Mouse (Mus musculus) 416B (cell line): ENCODE measurements around the gene Dpp6.
"Not testable (repeated sequence)": the region's sequence is repeated elsewhere in the genome, so short reads cannot be mapped to it uniquely, and the experiment has no call there.

Source experiments
- DNase-seq: peaks from one replicate; pipeline ENCODE4 v3.0.0; 2011; ENCODE audit warnings: low read depth

The Dpp6 gene

DNA sequence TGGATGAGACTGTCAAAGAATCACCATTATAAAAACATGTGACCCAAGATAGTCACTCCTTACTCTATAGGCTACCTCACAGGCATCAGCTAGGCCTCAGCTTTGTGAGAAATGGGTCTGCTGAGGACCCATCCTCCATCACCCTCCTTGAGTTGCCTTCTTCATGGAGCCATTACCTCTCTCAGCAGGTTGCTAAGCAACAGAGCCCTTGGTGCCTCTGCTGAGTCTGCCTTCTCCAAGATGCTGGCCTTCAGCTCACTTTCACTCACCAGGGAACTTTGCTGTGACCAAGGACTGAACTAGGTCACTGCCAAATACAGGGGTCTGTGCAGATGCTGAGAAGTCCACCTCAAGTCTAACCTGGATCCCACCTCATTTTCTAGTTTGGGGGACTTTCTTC is 582.1 kb downstream of the Dpp6 start:
- DNase-seq: no peak

DNA sequence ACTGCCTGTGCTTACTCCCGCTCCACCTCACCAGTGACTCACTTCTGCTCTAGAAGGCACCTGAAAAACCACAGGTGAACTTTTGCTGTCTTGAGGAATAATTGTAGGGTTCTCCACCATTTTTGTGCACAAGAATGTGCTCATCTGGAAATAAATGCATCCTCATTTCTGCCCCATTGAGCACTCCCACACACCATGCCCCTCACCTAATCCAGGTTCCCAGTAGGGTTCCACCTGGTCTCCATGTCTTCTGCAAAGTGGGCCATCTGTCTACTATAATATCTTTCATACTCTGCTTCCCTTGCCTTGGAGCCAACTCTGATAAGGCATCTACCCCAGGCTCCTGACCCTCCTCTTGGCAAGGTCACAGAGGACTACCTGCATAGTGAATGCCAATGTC is 585.6 kb downstream of the Dpp6 start:
- DNase-seq: no peak

DNA sequence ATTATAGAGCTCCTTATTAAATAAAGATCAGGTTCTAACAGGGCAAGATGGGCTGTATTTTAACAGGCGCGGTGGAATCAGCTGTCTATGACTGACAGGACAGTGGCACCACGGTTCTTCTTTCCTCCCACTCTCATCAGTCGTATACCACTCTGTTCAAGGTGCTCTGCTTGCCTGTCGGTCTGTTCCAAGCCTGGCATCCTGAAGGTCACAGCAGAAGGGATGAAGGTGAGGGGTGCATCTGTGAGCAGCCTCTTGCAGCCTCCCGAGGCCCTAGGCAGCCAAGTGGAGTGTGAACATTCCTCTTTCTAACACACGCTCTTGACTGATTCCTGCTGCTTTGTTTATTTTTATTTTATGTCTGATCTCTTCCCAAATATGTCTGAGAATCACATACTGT is 591.9 kb downstream of the Dpp6 start:
- no peak for DNase-seq

DNA sequence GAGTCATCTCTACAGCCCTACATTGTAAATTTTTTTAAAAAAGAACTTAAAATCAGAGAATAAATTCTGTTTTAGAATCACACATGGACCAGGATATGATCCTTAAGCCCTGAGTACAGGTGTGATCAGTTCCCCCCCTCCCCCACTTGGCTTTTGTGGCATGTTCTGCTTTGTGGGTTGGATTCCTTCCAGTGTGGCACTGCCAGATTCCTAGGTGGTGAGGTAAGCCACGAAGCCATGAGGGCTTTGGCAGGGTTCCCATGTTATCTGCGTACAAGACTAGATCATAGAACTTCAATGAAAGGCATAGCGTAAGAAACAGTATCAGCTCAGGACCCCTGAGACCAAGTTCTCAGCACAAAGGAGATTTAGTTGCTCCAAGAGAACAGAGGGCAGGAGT is 596.0 kb downstream of the Dpp6 start:
- DNase-seq: no peak

DNA sequence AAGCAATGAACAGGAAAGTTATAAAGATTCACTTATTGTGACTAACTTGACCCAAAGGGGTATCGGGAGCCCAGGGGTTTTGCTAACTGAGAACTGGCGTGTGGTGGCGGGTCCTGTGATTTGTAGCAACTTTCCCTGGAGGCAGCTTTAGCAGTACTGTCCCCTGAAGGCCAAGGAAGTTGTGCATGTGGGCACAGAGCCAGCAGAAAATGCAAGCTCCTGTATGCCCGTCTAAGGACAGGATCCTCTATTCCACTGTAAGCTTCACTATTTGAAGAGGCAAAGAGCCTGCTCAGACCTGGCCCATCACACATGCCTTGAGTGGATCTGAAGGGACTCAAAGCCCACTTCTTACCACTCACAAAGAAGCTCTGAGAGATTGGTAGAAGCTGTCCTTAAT is 598.5 kb downstream of the Dpp6 start:
- DNase-seq: no peak

DNA sequence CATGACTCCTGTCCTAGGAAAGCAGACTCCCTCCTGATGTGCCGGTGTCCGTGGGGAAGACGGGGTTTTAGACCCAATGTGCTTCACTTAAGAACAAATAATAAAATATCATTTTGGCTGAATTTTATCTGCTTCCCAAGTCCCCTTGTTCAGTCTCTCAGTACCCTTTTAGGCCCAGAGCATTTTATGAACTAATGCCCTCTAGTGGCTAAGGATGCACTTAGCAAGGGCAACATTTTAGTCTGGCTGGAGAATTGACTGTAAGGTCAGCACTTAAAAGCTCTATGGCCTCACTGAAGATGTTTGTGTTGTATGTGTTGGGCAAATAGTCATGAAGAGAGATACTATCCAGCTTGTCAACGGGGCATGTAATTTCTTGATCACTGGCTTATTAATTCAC is 599.6 kb downstream of the Dpp6 start:
- peak; percentile 30 for DNase-seq

DNA sequence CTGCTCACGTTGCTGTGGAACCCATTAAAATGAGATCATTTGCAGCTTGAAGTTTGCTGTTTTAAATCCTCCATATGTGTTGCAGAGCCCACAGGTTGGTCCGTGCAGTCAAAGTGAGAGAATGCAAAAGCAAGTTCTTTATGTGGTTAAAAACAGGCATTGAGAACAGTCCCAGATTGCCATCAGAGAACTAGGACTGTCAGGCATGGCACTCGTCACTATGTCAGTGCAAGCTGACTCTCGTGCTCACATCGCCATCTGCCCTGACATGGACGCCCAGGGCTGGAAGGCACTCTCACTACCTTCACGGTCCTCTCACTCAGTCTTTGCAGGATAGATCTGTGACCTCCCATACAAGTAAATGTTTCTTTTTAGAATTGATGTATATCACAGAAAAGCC is 600.4 kb downstream of the Dpp6 start:
- DNase-seq: no peak

DNA sequence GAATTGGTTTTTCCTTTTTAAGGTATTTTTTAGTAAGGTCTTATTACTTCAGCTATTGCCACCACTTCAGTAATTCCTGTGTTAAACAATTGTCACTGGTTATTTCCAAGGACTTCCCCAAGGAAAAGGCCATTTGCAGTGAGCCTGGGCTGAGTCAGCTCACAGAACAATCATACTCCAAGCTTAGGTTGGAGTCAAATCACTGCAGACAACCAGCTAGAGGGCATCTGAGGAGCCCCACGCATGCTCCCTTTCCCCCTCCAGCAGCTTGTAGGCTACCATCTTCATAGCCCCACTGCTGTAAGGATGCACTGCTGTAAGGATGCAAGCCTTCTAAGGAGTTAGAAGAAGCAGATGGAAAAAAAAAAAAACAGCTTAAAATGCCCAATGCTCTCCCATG is 601.9 kb downstream of the Dpp6 start:
- DNase-seq: no peak

DNA sequence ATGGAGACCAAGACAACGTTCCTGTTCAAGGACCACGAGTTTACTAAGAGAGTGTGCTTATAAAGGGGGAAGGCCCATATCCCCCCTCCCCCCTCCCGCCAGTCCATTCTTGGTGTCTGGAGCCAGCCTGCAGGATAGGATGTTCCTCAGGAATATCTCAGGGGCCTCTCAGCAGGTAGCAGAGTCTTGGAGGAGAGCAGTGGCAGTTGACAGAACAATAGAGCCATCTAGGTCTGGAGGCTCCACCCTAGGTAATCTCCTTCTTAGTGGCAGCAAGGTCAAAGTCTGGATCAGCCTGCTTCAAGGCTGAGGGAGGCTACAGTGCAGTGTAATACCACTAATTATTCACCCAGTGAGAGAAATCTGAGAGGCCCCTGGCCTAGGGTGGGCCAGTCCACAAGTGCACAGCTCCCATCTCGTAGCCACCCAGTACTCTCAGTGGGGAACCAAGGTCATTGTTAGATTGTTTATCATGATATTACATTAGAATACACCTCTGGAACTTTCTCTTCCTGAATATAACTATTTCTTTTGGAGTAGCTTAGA is 604.2 kb downstream of the Dpp6 start:
- no peak for DNase-seq

DNA sequence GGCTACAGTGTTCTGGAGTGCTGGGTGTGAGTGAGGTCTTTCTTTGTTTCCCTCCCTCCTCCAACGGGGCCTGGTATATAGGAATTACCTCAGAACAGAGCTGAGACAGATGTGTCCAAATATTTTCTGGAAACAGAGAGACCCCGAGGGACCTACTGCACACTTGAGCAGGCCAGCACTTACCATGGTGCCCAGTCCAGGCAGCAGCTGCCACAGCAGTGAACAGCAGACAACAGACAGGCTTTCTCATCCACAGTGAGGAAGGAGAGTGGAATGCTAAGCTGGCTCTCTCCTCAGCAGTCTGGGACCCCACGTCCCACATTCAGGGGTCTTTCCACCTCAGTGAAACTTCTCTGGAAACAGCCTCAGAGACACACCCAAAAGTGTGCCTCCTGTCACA is 606.8 kb downstream of the Dpp6 start:
- no peak for DNase-seq

DNA sequence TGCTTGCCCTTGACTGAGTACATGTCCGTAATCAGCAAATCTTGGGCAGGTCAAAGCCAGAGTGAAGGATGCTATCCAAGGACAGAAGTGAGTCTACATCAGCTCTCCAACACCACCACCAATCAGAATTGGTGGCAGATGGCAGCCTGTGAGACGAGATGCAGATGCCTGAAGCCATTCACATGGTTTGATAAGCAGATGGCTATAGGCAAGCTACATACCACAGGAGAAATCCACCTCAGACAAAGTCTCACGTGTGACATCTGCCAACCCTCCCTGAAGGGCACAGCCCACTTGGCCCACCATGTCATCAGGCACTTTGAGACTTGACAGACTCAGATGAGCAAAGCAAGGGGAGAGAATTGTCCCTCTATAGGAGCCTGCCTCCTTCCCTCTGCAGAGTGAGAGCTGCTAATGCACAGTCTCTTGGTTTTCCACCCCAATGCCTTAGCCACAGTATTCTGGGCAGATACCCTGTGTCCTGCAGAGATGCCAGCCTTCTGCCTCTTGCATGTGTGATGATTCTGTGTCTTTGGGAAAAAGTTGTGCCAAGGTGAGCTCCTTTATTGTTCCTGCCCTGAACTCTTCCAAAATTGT is 607.6 kb downstream of the Dpp6 start:
- DNase-seq: no peak

DNA sequence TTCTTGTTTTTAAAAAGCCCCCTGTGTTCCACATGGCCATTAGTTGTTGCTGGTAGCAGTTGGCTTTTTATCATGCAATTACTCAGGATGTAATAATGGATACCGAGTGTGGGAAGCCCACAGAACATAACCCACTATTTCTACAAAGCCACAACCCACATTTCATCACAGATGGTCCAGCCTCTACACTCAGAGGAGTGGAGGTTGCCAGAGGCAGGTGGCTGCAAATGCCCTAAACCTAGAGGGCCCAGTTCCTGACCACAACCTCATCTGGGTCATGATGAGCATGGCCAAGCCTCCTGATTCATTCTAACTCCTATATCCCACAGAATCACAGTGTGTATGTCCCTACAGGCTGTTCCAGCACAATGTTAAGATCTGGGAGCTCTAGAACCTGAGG is 609.2 kb downstream of the Dpp6 start:
- DNase-seq: no peak

DNA sequence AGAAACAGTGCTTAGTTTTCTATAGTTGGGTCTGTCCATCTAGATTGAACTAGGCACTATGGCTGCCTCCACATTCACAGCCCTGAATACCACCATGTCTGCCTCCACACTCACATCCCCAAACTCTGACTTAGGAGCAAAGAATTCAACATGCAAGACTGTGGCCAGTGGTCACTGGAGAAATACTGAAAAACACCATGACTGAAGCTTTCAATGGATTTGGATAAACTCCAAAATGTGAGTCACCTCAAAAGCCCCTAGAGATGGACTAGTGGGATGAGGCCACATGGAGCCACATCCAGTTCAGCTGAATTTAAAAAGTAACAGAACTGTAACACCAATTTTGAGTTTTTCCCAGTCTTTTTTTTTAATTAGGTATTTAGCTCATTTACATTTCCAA is 616.6 kb downstream of the Dpp6 start:
- DNase-seq: no peak

DNA sequence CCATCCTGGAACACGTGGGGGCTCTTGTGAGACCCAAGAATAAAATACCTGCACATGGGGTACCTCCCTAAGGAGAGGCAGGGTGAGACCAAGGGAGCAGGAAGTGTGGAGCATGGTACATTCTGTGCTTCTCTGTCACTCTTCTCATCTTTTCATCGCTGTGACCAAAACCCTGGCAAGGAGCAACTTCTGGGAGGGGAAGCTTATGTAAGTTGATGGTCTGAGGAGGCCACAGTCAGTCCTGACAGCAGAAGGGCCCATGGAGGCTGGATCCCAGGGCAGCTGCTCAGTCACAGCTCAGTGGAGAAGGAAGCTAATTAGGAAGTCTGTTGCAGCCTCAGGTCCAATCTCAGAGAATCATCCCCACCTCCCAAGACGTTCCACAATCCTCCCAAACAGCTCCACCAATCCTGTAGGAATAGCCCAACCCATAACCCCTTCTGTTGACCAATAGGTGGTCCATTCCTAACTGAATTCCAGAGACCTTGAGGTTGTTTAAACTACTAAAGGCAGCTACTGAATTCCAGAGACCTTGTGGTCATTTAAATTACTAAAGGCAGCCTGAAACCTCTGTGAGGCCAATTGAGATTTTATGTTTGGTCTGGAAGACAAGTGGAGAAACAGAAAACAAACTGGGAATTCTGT is 636.3 kb downstream of the Dpp6 start:
- DNase-seq: no peak

DNA sequence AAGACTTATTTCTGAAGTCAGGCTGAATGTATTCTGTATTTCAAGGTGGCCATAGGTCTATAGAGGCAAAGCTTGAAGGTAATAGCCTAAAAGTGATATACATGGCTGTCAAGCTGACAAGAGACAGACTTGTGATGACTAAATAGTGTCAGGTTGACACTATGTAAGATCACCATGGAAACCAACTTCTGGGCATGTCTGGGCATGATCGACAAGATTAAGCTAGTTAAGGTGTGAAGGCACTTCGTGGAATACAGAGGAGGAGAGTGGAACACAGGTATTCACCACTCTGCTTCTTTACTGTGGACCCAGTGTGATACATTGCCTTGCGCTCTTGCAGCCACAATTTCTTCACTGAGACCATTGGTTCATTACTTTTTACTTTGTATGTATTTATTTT is 637.4 kb downstream of the Dpp6 start:
- DNase-seq: no peak

DNA sequence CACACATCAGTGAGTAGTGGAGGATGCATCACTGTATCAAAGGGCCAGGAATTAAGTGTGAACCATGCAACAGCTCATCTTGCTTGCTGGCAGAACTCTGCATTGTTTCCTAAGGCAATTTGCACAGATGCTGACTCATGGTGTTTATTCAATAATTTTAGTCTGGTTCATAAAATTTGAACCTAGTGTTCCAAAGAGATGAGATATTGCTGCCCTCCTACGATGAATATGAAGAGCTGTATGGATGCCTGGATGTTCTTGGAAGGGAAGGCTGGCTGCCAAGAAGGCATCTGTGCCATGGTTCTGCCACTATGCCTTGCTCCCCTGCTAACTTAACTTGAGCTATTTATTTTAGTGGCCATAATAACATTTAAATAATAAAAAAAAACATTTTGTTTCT is 640.0 kb downstream of the Dpp6 start:
- no peak for DNase-seq

DNA sequence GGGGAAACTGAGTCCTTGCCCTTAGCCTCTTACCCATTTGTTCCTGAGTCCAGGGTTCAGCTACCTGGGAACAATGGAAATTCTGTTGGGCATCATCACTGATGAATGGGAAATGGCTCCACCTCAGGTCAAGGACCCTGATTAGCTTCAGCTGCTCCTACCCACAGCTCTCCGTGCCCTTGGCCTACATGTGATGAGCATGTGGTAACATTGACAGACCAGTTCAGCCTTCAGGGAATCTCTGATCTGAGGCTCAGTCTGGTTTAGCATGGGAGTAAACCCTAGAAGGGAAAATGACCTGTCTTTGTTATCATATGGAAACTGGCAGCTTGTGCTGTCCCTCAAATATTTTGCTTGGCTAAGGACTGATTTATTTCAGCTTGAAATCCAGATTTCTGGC is 640.7 kb downstream of the Dpp6 start:
- no peak for DNase-seq

DNA sequence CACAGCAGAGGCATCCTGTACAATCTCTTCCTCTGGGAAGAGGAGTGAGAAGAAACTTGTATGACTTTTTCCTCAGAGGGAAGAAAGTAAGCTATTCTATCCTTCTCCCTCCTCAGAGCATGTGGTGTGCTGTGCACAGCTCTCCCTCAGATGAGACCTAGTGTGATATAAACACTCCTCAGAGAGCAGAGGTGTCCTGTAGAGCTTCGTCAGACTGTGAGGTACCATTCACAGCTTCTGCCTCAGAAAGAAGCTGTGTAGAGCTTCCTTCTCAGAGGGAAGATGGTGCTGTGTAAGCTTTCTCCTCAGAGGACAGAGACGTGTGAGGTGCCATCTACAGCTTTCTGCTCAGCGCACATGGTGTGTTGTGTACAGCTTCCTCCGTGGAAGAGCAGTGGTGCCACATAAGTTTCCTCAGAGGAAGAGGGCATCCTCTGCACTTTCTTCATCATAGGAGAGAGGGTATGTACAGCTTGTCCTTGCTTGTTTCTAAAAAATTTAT is 658.0 kb downstream of the Dpp6 start:
- DNase-seq: no peak

DNA sequence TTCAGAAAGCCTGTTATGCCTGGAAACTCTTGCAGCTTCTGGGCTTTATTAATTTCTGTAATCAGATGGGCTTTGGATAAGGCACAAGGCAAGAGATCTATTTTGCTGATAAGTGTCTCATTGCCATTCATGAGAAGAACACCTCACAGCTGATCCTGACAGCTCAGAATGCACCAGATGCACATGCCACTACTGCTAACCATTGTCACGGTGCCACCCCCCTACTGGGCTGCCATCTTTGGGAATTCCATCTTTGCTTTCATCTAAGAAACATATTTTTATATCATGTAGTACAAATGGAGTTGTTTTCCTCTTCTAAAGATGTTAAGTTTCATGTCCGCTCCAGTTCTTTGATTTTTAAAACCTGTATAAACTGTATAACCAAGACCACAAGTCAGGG is 664.7 kb downstream of the Dpp6 start:
- DNase-seq: no peak

DNA sequence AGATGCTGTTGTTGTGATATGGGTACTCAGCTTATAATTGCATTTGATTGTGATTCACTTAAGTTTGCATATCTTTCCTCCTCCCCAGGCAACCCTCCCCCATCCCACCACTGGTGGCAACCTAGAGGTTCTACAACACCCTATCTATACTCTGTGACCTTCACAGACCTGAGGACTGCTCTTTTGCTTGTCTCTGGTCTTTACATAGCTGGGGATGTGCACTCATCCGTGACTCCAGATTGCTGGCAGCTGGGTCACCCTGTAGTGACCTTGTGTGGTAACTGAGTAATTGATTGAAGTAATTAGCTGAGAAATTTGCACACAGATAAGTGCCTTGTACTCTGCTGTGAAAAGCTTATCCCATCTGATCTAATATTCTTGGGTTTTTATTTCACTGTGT is 669.1 kb downstream of the Dpp6 start:
- DNase-seq: no peak

DNA sequence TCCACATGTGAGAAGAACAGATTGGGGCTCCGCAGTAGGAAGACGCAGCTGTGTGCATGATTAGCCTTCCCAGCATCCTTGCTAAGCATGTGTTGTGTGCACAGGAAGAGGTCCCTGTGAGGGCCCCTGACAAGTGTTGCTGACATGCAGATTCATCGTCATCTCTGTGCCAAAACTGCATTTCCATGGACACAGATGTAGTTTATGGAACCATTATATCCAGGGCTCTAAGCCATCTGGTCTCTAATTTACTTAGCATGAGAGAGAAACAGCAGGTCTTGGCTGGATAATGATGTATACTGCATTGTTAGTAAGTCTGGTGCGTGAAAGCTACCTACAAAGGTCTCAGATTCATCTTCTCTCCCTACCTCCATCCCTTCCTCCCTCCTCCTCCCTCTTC is 673.9 kb downstream of the Dpp6 start:
- DNase-seq: no peak

DNA sequence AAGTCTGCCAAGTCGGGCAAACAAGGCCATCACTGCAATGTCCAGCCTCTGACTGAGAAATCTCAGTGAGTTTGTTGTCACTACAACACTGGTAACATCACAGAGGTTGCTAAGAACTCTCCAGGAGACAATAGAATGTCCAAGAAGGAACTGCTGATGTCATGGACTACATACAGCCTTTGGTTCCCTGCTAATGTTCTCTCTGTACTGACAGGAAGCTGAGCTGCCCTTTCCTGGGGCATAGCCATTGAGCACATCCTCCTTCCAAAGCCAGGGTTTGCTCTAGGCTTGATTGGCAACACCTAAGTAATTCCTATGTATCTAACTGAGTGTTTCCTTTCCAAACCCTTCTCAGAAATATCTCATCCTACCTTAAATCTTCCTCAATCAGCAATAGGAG is 684.3 kb downstream of the Dpp6 start, which contains the start of gene Speer4b:
TSS of gene Speer4b (minus strand) at position 101 of the 400 bp plus-strand sequence.
- not testable (repeated sequence) for DNase-seq

DNA sequence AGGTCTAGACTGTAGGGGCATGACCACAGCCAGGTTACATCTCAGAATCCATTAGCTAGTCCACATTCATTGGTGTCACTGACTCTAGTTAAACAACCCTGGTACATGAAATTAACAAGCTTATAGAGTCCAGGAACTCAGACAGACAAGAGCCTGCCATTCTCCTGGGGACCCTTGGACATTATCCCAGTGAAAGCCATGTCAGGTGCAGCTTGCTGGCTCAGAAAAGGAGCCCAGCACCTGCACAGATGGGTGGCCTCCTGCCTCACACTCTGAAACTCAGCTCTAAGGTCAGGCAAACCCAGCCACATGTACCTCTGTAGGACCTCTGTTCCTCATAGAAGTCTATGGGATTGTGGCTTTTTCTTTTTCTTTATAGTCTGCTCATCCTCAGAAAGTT is 701.7 kb downstream of the Dpp6 start:
- DNase-seq: no peak

DNA sequence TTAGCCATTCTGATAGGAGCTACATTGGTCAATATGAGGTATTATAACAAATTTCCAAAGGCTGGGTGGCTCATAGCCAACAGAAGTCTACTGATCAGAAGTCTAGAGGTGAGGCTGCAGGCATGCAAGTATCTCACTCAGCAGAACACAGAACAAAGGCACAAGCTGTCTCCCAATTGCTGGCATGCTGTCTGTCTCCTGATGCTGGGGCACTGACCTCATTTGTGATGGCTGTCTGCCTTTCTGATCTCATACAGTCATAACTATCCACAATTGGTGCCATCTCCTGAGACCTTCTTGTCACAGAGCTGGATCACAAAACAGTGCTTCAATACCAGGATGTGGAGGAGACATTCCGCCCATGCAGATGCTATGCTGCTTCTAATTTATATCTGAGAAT is 709.9 kb downstream of the Dpp6 start:
- no peak for DNase-seq
